ENCODE assay signal across 16 mouse cellular contexts in genomic region chr2:70710236-70710635, GRCm38 (mm10). TPM values are rescaled to one million over a fixed set of nuclear protein-coding genes. Genes with fewer than 3 reads are reported as not detected.
"Had no signal": no experiment of that assay in that cellular context is flagged by ENCODE, and none has a peak within 500 bp of the region (broad histone marks: within the 10 kb centered on the region; RNA-seq: fewer than 3 reads in every experiment).

No protein-coding gene starts in this region.

- DNase-seq: retina, postnatal 1 day; right cerebral cortex, adult 18-20 months; right cerebral cortex, postnatal 14 days; right cerebral cortex, postnatal 25 days; right cerebral cortex, postnatal 4 days; spleen, adult 18-20 months; thymus, adult 18-20 months; thymus, adult 2 months; thymus, postnatal 14 days; thymus, postnatal 25 days; thymus, postnatal 36 days; thymus, postnatal 4 days had no signal

- H3K4me1 ChIP-seq: stomach, embryonic 15.5 days had no signal

- H3K4me3 ChIP-seq: neural tube, embryonic 15.5 days; stomach, embryonic 15.5 days had no signal

- H3K9ac ChIP-seq: neural tube, embryonic 15.5 days; stomach, embryonic 15.5 days had no signal

- H3K27me3 ChIP-seq: neural tube, embryonic 15.5 days; stomach, embryonic 15.5 days had no signal

- H3K27ac ChIP-seq: neural tube, embryonic 15.5 days; stomach, embryonic 15.5 days; stomach, postnatal 0 days had no signal

- H3K9me3 ChIP-seq: neural tube, embryonic 15.5 days; stomach, embryonic 15.5 days had no signal

- H3K4me2 ChIP-seq: neural tube, embryonic 15.5 days; stomach, embryonic 15.5 days had no signal

RNA-seq across cellular contexts. Expression of gene Gm26558, which starts 48.3 kb away (rescaled TPM):
- total RNA-seq: neutrophil, adult 5-6 weeks had no signal
